Mouse (Mus musculus) MEL (cell line): ENCODE measurements around the gene Vars. TPM values are rescaled to one million over a fixed set of nuclear protein-coding genes. Genes with fewer than 3 reads are reported as not detected.

Source experiments
- DNase-seq: peaks from one replicate; pipeline ENCODE4 v3.0.0; 2011; ENCODE audit warnings: low read depth, low spot score
- H3K27ac ChIP-seq: 2 replicates; pipeline ENCODE4 v1.5.1; 2012; ENCODE audit warnings: low read depth, mild to moderate bottlenecking, control low read depth, low read length, moderate library complexity; ENCODE audit not compliant: control insufficient read depth
- H3K27me3 ChIP-seq, 2 experiments: fragments of 150-350 bp in 1 of 2; sonication (generic) in 1 of 2; 2 replicates each; pipeline ENCODE4 v1.6.1; 2012; ENCODE audit warnings: low read length in 2 of 2, mild to moderate bottlenecking in 2 of 2, improper control_type of control experiment in 1 of 2, moderate library complexity in 1 of 2; ENCODE audit not compliant: insufficient read depth in 2 of 2, control insufficient read depth in 1 of 2
- H3K36me3 ChIP-seq, 2 experiments: 2 replicates each; pipeline ENCODE4 v1.6.1; 2012 to 2014; ENCODE audit warnings: low read length in 2 of 2, improper control_type of control experiment in 1 of 2, inconsistent platforms in 1 of 2, mild to moderate bottlenecking in 1 of 2; ENCODE audit not compliant: insufficient read depth in 2 of 2, control insufficient read depth in 1 of 2
- H3K4me1 ChIP-seq, 2 experiments: fragments of 150-350 bp in 1 of 2; sonication (generic) in 1 of 2; 2 replicates each; pipeline ENCODE4 v1.6.1; 2012; ENCODE audit warnings: low read length in 2 of 2, improper control_type of control experiment in 1 of 2, mild to moderate bottlenecking in 1 of 2; ENCODE audit not compliant: insufficient read depth in 2 of 2, control insufficient read depth in 1 of 2
- H3K4me3 ChIP-seq, 2 experiments: fragments of 150-350 bp in 1 of 2; sonication (generic) in 1 of 2; 2 replicates each; pipeline ENCODE4 v1.5.1; 2012; ENCODE audit warnings: low read depth in 2 of 2, low read length in 2 of 2, mild to moderate bottlenecking in 2 of 2, moderate library complexity in 2 of 2, control low read depth in 1 of 2, improper control_type of control experiment in 1 of 2; ENCODE audit not compliant: control insufficient read depth in 1 of 2, insufficient read depth in 1 of 2
- H3K79me2 ChIP-seq: 2 replicates; pipeline ENCODE4 v1.6.1; 2012; ENCODE audit warnings: mild to moderate bottlenecking, low read length, moderate library complexity; ENCODE audit not compliant: control insufficient read depth, poor library complexity, insufficient read depth
- H3K9ac ChIP-seq: 2 replicates; pipeline ENCODE4 v1.6.1; 2012; ENCODE audit warnings: low read depth, mild to moderate bottlenecking, control low read depth, low read length, moderate library complexity; ENCODE audit not compliant: control insufficient read depth, poor library complexity, severe bottlenecking
- H3K9me3 ChIP-seq: fragments of 150-350 bp; sonication (generic); replicated peaks from 2 replicates; pipeline ENCODE4 v1.6.1; 2012; ENCODE audit warnings: mild to moderate bottlenecking, low read length, improper control_type of control experiment, moderate library complexity; ENCODE audit not compliant: insufficient read depth
- CHD1 ChIP-seq: IDR thresholded peaks from 2 replicates; pipeline ENCODE4 v1.6.1; 2012; ENCODE audit warnings: low read depth, mild to moderate bottlenecking, inconsistent platforms, low read length, improper control_type of control experiment
- E2F4 ChIP-seq: IDR thresholded peaks from 2 replicates; pipeline ENCODE4 v1.6.1; 2011; ENCODE audit warnings: low read depth, low read length, improper control_type of control experiment, borderline replicate concordance
- ELF1 ChIP-seq: IDR thresholded peaks from 2 replicates; pipeline ENCODE4 v1.6.1; 2014; ENCODE audit warnings: low read depth, mild to moderate bottlenecking, inconsistent platforms, low read length, improper control_type of control experiment, moderate library complexity
- ETS1 ChIP-seq: IDR thresholded peaks from 2 replicates; pipeline ENCODE4 v1.6.1; 2012; ENCODE audit warnings: low read depth, mild to moderate bottlenecking, inconsistent platforms, low read length, improper control_type of control experiment, moderate library complexity
- GABPA ChIP-seq: IDR thresholded peaks from 2 replicates; pipeline ENCODE4 v1.6.1; 2012; ENCODE audit warnings: low read depth, mild to moderate bottlenecking, inconsistent platforms, low read length, improper control_type of control experiment, moderate library complexity
- GATA1 ChIP-seq: IDR thresholded peaks from 2 replicates; pipeline ENCODE4 v1.6.1; 2011; ENCODE audit warnings: low read depth, low read length, improper control_type of control experiment
- HCFC1 ChIP-seq: IDR thresholded peaks from 2 replicates; pipeline ENCODE4 v1.6.1; 2012; ENCODE audit warnings: low read depth, mild to moderate bottlenecking, inconsistent platforms, low read length, improper control_type of control experiment, moderate library complexity
- KAT2A ChIP-seq: conservative IDR thresholded peaks from 2 replicates; pipeline ENCODE4 v1.6.1; 2012; ENCODE audit warnings: low read depth, low read length, improper control_type of control experiment, inconsistent platforms
- MAFK ChIP-seq: IDR thresholded peaks from 2 replicates; pipeline ENCODE4 v1.6.1; 2011; ENCODE audit warnings: low read depth, mild to moderate bottlenecking, low read length, improper control_type of control experiment, borderline replicate concordance
- MAZ ChIP-seq: IDR thresholded peaks from 2 replicates; pipeline ENCODE4 v1.6.1; 2012; ENCODE audit warnings: low read depth, mild to moderate bottlenecking, inconsistent platforms, low read length, improper control_type of control experiment
- MEF2A ChIP-seq: IDR thresholded peaks from 2 replicates; pipeline ENCODE4 v1.6.1; 2014; ENCODE audit warnings: low read depth, mild to moderate bottlenecking, inconsistent platforms, low read length, improper control_type of control experiment; ENCODE audit not compliant: poor library complexity, insufficient replicate concordance, severe bottlenecking; ENCODE audit errors: extremely low read depth
- MXI1 ChIP-seq: IDR thresholded peaks from 2 replicates; pipeline ENCODE4 v1.6.1; 2011; ENCODE audit warnings: mild to moderate bottlenecking, low read depth, low read length, improper control_type of control experiment
- NELFE ChIP-seq: IDR thresholded peaks from 2 replicates; pipeline ENCODE4 v1.6.1; 2011; ENCODE audit warnings: low read depth, low read length, improper control_type of control experiment
- NRF1 ChIP-seq: IDR thresholded peaks from 2 replicates; pipeline ENCODE4 v1.6.1; 2014; ENCODE audit warnings: low read depth, mild to moderate bottlenecking, inconsistent platforms, low read length, improper control_type of control experiment, moderate library complexity; ENCODE audit not compliant: poor library complexity, insufficient read depth, severe bottlenecking
- POLR2A ChIP-seq, 2 experiments: IDR thresholded peaks; 2 replicates each; pipeline ENCODE4 v1.6.1; 2011 to 2012; ENCODE audit warnings: low read length in 2 of 2, mild to moderate bottlenecking in 2 of 2, control low read depth in 1 of 2, improper control_type of control experiment in 1 of 2, low read depth in 1 of 2, moderate library complexity in 1 of 2; ENCODE audit not compliant: control insufficient read depth in 1 of 2, insufficient read depth in 1 of 2, poor library complexity in 1 of 2
- RAD21 ChIP-seq: IDR thresholded peaks from 2 replicates; pipeline ENCODE4 v1.6.1; 2011; ENCODE audit warnings: mild to moderate bottlenecking, low read depth, low read length, improper control_type of control experiment
- RCOR1 ChIP-seq: IDR thresholded peaks from 2 replicates; pipeline ENCODE4 v1.6.1; 2012; ENCODE audit warnings: low read depth, mild to moderate bottlenecking, inconsistent platforms, low read length, improper control_type of control experiment
- SMC3 ChIP-seq: IDR thresholded peaks from 2 replicates; pipeline ENCODE4 v1.6.1; 2011; ENCODE audit warnings: low read depth, low read length, improper control_type of control experiment
- TBP ChIP-seq: IDR thresholded peaks from 2 replicates; pipeline ENCODE4 v1.8.0; 2011; ENCODE audit warnings: low read depth, low read length, improper control_type of control experiment
- TCF12 ChIP-seq: IDR thresholded peaks from 2 replicates; pipeline ENCODE4 v1.6.1; 2014; ENCODE audit warnings: low read depth, mild to moderate bottlenecking, inconsistent platforms, low read length, improper control_type of control experiment, moderate library complexity
- UBTF ChIP-seq: IDR thresholded peaks from 2 replicates; pipeline ENCODE4 v1.6.1; 2012; ENCODE audit warnings: low read depth, mild to moderate bottlenecking, inconsistent platforms, low read length, improper control_type of control experiment, moderate library complexity, borderline replicate concordance; ENCODE audit not compliant: insufficient read depth
- USF2 ChIP-seq, 2 experiments: IDR thresholded peaks; 2 replicates each; pipeline ENCODE4 v1.6.1; 2011 to 2012; ENCODE audit warnings: improper control_type of control experiment in 2 of 2, low read length in 2 of 2, borderline replicate concordance in 1 of 2, inconsistent platforms in 1 of 2, low read depth in 1 of 2, mild to moderate bottlenecking in 1 of 2; ENCODE audit not compliant: insufficient read depth in 1 of 2
- ZKSCAN1 ChIP-seq: IDR thresholded peaks from 2 replicates; pipeline ENCODE4 v1.6.1; 2012; ENCODE audit warnings: low read depth, mild to moderate bottlenecking, inconsistent platforms, low read length, improper control_type of control experiment, moderate library complexity
- ZMIZ1 ChIP-seq: IDR thresholded peaks from 2 replicates; pipeline ENCODE4 v1.6.1; 2012; ENCODE audit warnings: low read depth, mild to moderate bottlenecking, inconsistent platforms, low read length, improper control_type of control experiment, moderate library complexity
- polyA plus RNA-seq, 2 experiments: library from polyadenylated mRNA; stranded (reverse) in 1 of 2; unstranded in 1 of 2; fragments of >175 nt in 1 of 2; fragments of >200 nt in 1 of 2; gene quantifications; 2 replicates each; pipeline versions ENCODE4 v1.2.1 to v1.2.4; 2012; ENCODE audit warnings: low replicate concordance in 2 of 2, low read depth in 1 of 2; ENCODE audit not compliant: insufficient read length in 2 of 2, insufficient read depth in 1 of 2, missing spikeins in 1 of 2
- total RNA-seq: library from RNA; depleted of rRNA; stranded (reverse); fragments of 300-350 nt; gene quantifications from 2 replicates; pipeline ENCODE4 v1.2.3, GENCODE M21; 2012

Vars gene
- total and polyA plus RNA-seq, 3 experiments = 149 to 251 TPM; not detected in 1

DNA sequence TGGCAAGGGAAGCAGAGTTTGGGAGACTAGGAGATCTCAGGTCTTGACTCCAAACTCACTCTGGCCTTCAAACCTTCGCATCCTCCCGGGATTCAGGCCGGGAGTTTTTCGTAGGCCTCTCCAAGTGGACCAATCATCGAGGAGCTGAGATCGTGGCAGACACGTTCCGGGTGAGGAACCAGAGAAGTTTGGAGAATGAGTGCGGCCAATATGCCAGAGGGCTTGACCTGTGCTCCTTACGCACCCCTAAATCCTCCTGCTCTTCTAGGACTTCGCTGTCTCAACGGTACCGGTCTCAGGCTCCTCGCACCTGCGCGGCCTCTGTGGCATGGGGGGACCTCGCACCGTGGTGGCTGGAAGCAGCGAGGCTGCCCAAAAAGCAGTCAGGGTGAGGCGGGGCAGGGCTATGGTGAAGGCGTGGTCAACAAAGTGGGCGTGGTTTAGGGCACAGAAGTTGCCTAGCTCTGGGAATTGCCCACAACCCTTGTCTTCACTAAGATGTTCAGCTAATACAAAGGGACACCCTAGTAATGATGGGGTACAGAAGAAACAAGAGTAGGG lies 60.0 kb downstream of the Vars start:
- no peak overlapping the region for H3K27ac ChIP-seq
- H3K27me3 ChIP-seq = no peaks in the 10 kb centered on the region
- no peak overlapping the region for H3K4me3 ChIP-seq
- no peaks in the 10 kb centered on the region for H3K79me2 ChIP-seq
- H3K4me1 ChIP-seq = no peaks in the 10 kb centered on the region; a peak in 1 of 4 replicates
- peaks cover 6 to 8% of the 10 kb centered on the region in 2 experiments for H3K36me3 ChIP-seq
- no peak for DNase-seq
- H3K9ac ChIP-seq = no peak overlapping the region
- H3K9me3 ChIP-seq = no peaks in the 10 kb centered on the region
- no peak for TF ChIP-seq MAZ
- no peak for TF ChIP-seq TBP
- TF ChIP-seq CHD1 = no peak
- TF ChIP-seq ELF1 = no peak
- no peak for TF ChIP-seq MAFK
- TF ChIP-seq ZMIZ1 = no peak
- TF ChIP-seq NRF1 = no peak
- TF ChIP-seq NELFE = no peak
- no peak for TF ChIP-seq ZKSCAN1
- TF ChIP-seq USF2 (IDR thresholded peaks at IDR 0.05; ENCODE audit: borderline replicate concordance in 1 of 2, insufficient read depth in 1 of 2, low read depth in 1 of 2, low read length in 2 of 2) = no peak
- TF ChIP-seq UBTF = no peak
- no peak for TF ChIP-seq GABPA
- no peak for TF ChIP-seq SMC3
- no peak for TF ChIP-seq MEF2A
- TF ChIP-seq HCFC1 = no peak
- TF ChIP-seq MXI1 = no peak
- TF ChIP-seq ETS1 = no peak
- TF ChIP-seq E2F4 = no peak
- TF ChIP-seq RAD21 = no peak
- TF ChIP-seq, all 39 proteins: peak for 0

DNA sequence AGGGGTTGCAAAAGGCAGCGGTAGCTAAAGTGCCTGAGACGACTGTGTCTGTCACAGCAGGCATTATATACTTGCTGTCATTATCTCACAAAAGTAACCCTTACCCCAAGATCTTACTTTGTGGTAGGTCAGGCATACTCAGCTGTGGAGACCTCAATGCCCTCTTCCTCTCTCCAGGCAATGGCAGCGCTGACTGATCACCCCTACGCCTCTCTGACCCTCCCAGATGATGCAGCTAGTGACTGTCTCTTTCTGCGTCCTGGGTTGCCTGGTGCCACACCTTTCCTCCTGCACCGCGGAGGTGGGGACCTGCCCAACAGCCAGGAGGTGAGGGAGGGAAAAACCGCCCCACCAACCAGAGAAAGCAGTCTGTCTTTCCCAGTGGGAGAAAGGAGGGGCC lies 60.5 kb downstream of the Vars start:
- no peaks in the 10 kb centered on the region for H3K27me3 ChIP-seq
- TF ChIP-seq CHD1 (no peak), GATA1 (no peak), KAT2A (no peak), RAD21 (no peak), UBTF (no peak), NRF1 (no peak), MXI1 (no peak), ELF1 (no peak), RCOR1 (no peak), POLR2A (IDR thresholded peaks at IDR 0.05; ENCODE audit: control insufficient read depth in 1 of 2, insufficient read depth in 1 of 2, low read depth in 1 of 2, low read length in 2 of 2, poor library complexity in 1 of 2) (no peak), TCF12 (no peak), E2F4 (no peak), TBP (no peak)
- no peak overlapping the region for H3K9ac ChIP-seq
- H3K79me2 ChIP-seq = no peaks in the 10 kb centered on the region
- peaks cover 5 to 8% of the 10 kb centered on the region in 2 experiments for H3K36me3 ChIP-seq
- H3K27ac ChIP-seq = no peak overlapping the region
- H3K9me3 ChIP-seq = no peaks in the 10 kb centered on the region
- DNase-seq = no peak
- no peaks in the 10 kb centered on the region; a peak in 1 of 4 replicates for H3K4me1 ChIP-seq
- no peak overlapping the region for H3K4me3 ChIP-seq
